Mouse (Mus musculus) urinary bladder, postnatal 4 days (tissue): ENCODE results near the gene Fabp1.
A peak's percentile ranks its signal among the peaks of the same experiment; 100 is the strongest.

ENCODE experiments used
- DNase-seq, 2 experiments: peaks; one replicate each; pipeline ENCODE4 v3.0.0; 2021 to 2022; ENCODE audit warnings: low spot score in 2 of 2

Gene Fabp1

GRCm38 (mm10) chr6:71199612-71200011, at the start of gene Fabp1:
Fabp1 (plus strand) TSS chr6:71199827.
- DNase-seq = no peak

DNA sequence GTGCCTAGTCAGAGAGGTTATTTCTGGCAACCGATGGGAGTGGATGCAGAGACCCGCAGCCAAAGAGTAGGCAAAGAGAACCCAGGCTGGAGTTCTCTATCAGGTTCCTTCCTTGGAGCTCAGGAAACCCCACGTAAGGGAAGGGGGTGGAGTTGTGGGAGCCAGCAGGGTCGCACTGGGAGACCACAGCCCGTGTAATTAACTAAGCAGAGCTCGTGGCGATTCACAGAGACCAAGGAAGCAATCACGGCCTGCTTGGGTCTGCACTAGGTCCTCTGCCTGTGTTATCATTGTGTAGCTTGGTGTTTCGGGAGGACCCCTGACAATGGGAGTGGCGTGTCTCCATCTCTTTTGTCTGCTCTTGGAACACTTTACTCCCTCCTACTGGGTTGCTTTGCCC, 48.5 kb upstream of the Fabp1 start:
- no peak for DNase-seq

DNA sequence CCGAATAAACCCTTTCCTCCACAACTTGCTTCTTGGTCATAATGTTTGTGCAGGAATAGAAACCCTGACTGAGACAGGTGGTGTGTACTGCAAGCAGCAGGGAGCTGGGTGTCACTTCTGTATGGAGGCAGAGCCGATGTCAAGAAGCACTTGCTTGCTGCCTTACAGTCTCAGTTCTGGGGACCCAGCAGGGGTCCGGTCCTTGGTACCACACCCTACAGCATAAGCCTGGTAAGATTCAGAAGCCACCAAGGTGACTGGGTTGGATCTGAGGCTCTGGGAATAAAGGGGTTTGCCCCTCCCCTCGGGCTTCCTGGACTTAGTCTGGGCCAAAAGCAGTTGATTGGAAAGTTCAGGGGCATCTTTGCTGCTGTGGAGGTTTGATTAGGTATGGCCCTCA, 46.1 kb upstream of the Fabp1 start:
- DNase-seq = no peak

- no peak for DNase-seq
Observed at GRCm38 (mm10) chr6:71154861-71155260, 44.8 kb upstream of the Fabp1 start.

GRCm38 (mm10) chr6:71156674-71157326, 42.8 kb upstream of the Fabp1 start:
- no peak for DNase-seq

DNA sequence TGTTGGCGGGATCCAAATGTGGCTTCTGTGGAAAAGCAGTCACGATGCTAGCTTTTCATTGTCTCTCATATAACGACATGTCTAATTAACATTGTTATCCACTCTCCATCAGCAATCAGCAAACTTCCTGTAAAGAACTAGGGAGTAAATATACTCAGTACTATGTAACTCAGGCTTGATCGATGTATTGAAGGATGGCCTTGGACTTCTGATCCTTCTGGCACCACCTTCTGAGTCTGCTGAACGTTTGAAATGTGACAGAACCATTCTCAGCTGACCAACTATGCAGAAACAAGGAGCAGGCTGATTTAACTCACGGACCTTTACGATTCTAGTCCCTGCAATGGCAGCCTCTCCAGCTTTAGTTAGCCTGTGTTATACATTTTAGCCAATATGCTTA, 38.3 kb upstream of the Fabp1 start:
- DNase-seq = no peak

DNA sequence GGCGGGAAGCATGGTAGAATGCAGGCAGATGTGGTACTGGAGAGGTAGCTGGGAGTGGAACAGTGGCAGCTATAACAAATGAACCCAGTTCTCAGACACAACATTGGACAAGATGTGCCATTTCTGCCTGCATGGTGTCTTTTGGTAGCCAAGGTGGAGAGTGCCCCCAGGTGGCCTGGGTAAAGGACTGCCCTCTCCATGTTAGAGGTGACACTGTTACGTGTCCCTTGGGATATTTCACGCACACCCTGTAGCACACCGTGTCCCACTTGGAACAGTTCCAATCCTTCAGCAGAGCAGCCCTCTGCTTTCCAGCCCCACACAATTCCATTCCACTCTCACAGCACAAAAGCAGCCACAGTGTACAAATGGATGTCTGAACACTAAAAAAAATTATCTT, 37.4 kb upstream of the Fabp1 start:
- DNase-seq = no peak

DNA sequence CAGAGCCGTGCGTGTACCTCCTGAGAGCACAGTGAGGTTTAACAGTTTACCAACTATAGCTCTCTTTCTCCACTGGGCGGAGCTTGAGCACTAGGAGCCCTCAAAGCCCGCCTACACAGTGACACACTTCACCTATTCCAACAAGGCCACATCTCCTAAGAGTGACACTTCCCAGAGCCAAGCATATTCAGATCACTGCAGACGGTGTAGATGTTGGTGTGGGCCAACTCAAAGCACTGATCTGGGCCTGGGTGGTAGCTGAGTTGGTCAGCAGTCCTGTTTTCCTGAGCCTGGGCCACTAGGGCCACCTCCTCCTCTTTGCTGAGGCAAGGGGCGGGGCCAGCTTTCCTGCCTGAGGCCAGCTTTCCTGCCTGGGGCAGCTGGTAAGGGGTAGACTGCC, 35.2 kb upstream of the Fabp1 start:
- DNase-seq = no peak

DNA sequence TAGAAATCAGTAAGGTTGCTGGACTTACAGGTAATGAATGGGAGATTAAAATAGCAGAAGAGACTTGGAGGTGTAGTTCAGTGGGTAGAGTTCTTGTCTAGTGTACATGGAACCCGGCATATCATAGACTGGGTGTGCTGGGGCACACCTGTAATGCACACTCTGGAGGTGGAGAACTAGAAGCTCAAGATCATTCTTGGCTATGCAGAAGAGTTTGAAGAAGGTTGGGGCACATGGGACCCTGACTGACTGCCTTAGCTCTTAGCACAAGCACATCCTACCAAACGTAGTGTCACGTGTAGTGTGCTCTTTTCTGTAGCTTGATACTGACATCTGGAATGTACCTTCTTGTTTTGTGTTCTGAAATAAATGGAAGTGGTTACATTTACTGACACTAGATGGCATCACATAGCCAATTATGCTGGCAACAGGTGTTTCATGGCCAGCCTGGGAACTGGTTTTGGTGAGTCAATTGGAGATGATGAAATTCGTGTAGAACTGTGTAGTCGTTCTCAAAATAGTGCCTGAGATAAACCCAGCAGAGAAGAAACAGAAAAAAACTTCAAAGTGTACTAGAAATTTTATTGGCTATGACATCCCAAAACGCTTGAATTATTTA, 33.0 kb upstream of the Fabp1 start:
- DNase-seq = peak in 1 of 2 experiments; percentile 52

DNA sequence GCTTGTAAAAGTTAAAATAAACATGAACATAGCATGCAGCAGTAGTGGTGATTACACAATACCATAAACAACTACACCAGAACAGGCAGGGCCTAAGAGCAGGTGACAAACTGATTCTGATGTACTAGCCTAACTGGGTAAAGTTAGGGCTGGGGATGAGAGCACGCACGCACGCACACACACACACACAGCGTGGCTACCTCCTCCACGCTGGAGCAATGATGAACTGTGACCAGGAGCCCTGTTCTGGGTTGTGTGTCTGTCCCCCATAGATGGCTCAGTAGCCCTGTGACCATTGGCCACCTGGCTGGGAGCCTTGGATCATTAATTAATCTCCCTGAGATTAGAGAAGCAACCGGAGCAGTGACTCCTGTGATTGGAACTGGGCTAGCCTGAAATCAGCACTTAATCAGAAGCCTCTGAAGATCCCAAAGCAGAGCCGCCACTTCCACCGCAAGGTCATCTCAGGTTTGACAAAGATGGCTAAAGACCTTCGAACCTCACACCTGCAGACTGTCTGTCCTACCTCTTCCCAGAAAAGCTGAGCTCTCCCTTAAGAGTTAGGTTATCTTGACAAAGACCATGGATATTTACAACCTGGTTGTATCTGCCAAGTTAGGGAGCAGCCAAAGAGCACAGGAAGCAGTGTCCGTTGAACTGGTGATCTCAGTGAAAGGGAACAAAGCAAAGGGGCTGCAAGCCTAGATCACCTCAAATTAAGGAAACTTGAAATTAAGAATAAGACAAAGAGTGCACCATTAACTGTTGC, 26.6 kb upstream of the Fabp1 start:
- peak in 1 of 2 experiments; percentile 47 for DNase-seq

DNA sequence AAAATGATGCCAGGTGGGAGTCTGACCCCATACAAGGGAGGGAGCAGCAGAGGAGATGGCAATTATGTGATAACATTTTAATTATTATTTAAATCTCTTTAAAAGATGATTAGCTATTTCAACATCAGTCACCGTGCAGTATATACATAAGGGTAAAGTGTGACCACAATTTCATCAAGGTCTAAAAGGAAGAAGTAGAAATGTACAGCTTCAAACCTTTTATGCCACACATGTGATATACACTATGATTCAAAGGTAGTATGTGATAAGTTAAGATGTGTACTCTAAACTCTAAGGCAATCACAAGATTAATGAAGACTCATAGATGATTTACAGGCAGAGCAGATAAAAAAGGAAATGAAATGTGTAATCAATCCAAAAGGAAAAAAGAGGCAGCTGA, 19.0 kb upstream of the Fabp1 start:
- no peak for DNase-seq

- peak in 1 of 2 experiments; percentile 23 for DNase-seq
Observed at GRCm38 (mm10) chr6:71184941-71185604, 14.6 kb upstream of the Fabp1 start.

DNA sequence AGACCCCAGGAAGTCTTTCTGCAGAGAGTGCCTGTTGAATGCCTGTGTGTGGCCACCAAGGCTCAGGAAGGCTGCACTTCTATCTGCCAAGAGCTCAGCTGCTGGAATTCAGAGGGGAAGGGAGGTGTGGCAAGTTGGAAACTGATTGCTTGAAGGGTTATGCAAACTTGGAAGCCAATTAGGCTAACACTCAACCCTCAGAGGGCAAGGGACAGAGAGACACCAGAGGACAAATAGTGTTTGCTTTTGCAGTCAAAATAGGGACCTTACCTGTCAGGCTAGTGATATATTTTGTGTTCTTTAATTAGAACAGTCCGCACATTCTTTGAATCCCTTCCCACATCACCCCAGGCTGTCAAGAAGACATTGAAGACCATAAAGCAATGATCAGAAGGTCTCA, 10.0 kb upstream of the Fabp1 start:
- peak in 1 of 2 experiments; percentile 30 for DNase-seq

DNA sequence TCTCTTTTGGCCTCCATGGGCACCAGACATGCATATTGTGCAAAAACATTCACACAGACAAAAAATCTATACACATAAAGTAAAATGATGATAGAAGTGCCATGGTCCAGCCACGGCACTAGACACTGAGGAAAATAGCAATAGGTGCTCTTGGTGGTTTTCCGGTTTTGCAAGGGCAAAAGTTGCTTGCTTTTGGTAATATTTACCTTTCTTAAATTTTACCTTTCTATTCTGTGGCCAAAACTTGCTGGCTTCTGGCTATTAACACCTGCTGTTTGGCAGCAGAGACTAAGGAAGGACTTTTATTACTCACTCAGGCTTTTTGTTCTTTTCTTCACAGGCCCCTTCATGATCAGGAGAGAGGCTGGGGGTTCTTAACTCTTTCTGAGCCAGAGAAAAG, 9.1 kb upstream of the Fabp1 start:
- no peak for DNase-seq

GRCm38 (mm10) chr6:71193151-71193740, 6.4 kb upstream of the Fabp1 start:
- peak in 1 of 2 experiments; percentile 47 for DNase-seq

GRCm38 (mm10) chr6:71196107-71196506, 3.5 kb upstream of the Fabp1 start:
- DNase-seq = no peak

DNA sequence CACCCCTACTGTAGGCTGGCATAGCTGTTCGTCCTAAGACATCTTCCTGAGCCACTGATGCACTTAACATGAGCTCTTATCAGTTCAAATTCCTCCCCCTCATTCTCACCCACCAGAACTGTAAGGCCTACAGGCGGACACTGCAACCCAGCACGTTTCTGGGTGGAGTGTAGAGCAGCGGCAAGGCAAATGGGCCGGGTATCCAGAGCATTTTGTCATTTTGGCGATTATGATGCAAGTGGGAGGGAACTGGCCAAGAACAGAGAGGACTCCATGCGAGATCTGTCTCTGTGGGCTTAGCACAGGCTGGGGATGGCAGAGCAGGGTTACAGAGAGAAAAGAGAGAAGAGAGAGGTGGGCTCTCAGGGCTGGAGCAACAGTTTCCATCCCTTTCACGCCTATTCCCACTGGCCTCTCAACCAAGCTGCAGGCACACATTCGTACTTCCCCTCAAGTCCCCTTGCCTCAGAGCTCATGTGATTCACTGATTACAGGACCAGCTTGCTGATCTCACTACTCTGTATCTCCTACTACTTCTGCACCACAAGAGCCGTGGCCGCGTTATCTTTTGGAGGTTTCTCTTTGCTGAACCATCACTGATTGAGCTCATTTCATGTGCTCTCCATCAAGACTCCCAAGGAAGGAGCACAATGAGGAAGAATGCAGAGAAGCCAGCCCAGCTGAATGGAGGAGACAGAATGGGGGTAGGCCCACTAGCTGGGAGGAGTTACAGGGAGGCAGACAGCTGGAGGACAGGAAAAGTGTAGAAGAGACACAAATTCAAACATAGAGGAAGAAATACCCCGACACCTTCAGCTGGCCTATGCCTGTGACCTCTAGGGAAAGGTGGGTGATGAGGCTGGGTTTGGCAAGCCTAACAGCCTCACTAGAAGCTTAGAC, 1.7 kb upstream of the Fabp1 start:
- DNase-seq = peak in 1 of 2 experiments; percentile 50

GRCm38 (mm10) chr6:71201925-71202324, 2.3 kb downstream of the Fabp1 start:
- no peak for DNase-seq

GRCm38 (mm10) chr6:71203674-71204073, 4.0 kb downstream of the Fabp1 start:
- no peak for DNase-seq

- no peak for DNase-seq
Observed at GRCm38 (mm10) chr6:71204166-71204565, 4.5 kb downstream of the Fabp1 start.

DNA sequence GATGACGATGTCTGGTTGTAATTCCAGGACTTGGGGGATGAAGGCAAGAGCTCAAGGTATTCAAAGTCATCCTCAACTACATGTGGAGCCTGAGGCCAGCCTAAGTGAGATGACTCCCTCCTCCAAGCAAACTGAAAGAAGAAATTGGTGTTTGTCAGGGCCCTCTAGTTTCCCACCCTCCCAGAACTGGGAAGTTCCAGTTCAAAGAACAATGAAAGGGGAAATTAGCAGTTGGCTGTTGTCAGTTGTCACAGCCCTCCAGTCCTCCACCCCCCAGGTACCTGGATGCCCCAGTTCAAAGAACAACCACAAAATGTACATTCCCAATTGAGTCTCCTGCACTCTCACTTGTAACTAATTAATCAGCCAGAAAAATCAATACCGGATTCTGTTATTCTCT, 9.1 kb downstream of the Fabp1 start:
- no peak for DNase-seq
